Mouse (Mus musculus): ENCODE data around the gene Lingo2.

- TF ChIP-seq CTCF (IDR thresholded peaks at IDR 0.05; ENCODE audit: low read depth, low read length) (no peak), POLR2A (IDR thresholded peaks at IDR 0.05; ENCODE audit: extremely low read depth, insufficient read depth, low read length) (no peak)
These were observed 988.0 kb downstream of the Lingo2 start for GRCm38 (mm10) chr4:35963532-35963931.

Data from liver, adult 2 months (tissue).